Mouse (Mus musculus) B cell, adult 2 months (primary cell): ENCODE measurements around the gene Ppia.
"Not testable (repeated sequence)": the region's sequence is repeated elsewhere in the genome, so short reads cannot be mapped to it uniquely, and the experiment has no call there.

Experiments used
- DNase-seq, 2 experiments: peaks; one replicate each; pipeline ENCODE4 v3.0.0; 2022

The Ppia gene

DNA sequence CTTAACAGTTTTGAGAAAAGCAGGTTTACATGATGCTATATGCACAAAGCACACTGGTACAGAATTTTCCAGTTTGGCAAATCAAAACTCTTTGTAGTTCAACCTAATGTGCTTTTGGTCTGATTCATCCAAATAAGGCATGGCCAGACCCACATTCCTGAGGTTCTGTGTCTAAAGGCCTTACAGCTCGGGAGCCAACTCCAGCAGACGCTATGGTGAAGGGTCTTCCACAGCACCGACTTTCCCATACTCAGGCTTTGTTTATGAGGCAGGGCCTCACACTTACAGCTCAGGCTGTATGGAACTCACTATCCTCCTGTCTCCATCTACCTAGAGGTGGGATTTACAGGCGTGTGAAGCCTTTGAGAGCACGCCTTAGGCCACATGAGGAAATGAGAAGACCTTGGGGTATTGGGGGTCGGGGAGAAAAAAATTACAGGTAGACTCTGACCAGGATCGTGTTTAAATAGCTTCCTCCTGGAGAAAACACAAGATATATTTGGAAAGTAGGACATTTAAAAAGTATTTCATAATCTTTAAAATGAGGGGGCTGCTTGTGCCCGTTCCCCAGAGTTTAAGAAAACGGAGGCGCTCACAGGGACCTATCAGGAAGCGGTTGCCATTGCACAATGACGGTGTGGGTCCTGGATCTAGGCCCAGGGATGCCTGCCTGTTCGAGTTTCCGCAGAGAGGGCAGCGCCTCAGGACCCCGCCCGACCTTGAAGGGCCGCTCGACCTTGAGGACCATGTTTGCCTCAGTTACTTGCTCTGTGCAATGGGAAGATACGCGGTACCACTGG lies at the start of gene Ppia:
Gene Ppia, plus strand, starts transcription at position 693 of the 800 bp plus-strand sequence.
- peak; percentile 20 to 24 for DNase-seq

DNA sequence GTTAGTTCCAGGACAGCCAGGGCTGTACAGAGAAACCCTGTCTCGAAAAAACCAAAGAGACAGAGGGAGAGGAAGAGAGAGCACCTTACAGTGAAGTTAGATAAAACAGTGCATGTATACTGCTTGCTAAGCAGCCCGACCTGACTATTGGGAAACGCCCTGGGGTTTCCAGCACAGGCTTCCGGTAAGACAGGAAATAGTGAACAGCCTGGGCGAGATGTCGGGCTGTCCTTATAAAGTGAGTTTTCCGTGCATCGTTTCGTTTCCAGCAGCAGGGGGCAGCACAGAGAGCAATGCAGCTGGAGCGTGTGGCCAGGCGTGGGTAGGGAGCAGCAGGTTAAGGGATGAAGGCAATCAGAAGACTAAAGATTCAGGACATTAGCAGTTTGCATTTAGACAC lies 49.4 kb upstream of the Ppia start:
- peak; percentile 81 to 84 for DNase-seq

GRCm38 (mm10) chr11:6366434-6366833 lies 48.8 kb upstream of the Ppia start:
- no peak for DNase-seq

- no peak for DNase-seq
Observed at GRCm38 (mm10) chr11:6367156-6367555, 48.1 kb upstream of the Ppia start.

DNA sequence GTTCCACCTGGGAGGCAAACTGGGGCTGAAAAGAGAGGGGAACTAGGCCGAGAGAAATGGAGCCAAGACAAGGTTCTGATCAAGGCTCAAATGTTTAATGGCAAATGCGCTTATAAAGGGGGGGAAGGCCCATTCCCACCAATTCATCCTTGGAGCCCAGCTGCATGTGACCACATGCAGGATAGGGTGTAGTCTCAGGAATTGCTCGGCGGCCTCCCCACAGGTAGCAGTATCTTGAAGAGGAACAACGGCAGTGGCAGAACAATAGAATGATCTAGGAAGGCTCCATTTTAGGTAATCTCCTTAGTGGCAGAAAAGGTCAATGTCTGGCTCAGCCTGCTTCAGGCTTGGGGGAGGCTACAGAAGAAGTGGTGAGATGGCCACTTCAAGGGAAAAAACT lies 47.3 kb upstream of the Ppia start:
- DNase-seq = not testable (repeated sequence)

GRCm38 (mm10) chr11:6371376-6372155 lies 43.7 kb upstream of the Ppia start:
- no peak for DNase-seq

DNA sequence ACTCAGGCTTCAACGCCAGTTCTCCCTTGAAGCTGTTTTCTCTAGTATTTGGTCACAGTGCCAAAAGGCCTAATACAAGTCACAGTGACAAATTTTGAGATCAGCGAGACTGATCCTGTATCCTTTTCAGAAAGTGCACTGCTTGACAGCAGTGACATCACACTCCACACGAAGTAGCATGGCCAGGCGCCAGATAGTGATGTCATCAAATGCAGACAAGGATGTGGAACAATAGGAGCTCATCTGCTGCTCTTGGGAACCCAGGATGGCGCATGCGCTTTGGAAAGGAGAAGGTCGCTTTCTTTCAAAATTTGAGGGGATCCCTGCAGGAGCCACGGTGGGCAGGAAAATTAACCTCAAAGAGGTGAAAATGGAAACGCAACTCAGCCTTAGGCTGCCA lies 42.5 kb upstream of the Ppia start:
- DNase-seq = no peak

GRCm38 (mm10) chr11:6380916-6381315 lies 34.3 kb upstream of the Ppia start:
- DNase-seq = no peak

GRCm38 (mm10) chr11:6388126-6388725 lies 27.0 kb upstream of the Ppia start:
- no peak for DNase-seq

GRCm38 (mm10) chr11:6388726-6389413 lies 26.4 kb upstream of the Ppia start, which contains the start of gene Zmiz2:
Zmiz2 (plus strand) TSS chr11:6389074.
- peak; percentile 96 to 97 for DNase-seq

DNA sequence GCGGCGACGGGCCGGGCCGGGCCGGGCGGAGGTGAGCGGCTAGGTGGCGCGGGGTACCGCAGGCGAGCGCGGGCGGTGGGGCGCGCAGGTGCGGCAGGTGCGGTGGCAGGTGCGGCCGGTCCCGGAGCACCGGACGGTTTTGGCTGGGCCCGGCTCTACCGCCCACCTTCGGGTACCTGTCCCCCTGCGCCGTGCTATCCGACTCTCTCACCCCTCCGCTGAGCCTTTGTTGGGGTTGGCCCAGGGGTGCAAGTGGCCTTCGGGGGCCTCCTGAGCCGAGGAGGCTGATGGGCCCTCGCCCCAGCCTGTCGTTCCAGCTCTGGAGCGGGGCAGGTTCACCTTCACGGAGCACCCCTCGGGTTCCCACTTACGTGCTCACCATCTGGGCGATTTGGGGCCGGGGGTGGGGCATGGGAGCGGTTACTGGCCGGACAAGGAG lies 25.7 kb upstream of the Ppia start:
- peak in 1 of 2 experiments; percentile 47 for DNase-seq

DNA sequence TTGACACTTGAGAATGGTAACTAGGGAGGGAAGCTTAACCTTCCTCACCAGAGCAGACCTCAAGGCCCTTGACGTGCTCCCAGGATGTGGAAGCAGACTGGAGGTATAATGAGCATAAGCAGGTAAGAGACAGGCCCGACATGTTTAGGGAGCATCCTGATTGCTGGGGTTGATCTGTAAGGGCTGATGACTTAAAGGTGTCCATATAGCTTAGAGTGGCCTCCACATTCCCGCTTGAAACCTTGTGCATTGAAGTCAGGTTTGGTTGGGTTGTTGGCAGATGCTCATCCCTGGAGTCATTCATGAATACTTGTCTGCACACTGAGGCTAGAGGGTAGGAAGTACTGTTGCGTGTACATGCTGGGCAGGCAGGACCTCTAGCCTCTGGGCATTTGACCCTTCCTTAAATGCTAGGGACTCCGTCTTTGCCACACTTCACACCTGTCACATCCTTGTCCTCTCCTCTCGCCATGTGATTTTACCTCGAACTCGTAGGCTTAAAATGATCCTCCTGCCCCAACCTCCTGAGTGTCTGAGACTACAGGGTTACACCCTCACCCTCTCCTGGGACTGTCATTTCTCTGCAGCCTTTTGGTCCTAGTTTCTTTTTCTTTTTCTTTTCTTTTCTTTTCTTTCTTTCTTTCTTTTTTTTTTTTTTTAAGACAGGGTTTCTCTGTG lies 24.7 kb upstream of the Ppia start:
- no peak for DNase-seq

GRCm38 (mm10) chr11:6391516-6392276 lies 23.5 kb upstream of the Ppia start:
- DNase-seq = peak; percentile 82 to 86

DNA sequence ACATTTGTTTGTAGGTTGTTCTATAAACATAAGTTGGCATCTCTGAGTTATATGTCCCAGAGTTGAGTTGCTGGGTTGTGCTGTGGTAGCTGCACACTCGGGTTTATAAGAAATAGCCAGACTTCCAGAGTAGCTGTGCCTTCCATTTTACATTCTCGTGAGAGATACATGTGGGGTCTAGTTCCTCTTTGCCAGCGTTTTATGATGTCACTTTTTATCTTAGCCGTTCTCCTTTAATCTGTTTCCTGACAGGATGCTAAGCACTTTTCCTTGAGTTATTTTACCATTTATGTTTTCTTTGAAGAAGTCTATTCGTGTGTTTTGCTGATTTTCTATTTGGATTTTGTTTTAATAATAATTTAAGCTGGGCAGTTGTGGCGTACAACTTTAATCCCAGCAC lies 22.4 kb upstream of the Ppia start:
- DNase-seq = no peak

DNA sequence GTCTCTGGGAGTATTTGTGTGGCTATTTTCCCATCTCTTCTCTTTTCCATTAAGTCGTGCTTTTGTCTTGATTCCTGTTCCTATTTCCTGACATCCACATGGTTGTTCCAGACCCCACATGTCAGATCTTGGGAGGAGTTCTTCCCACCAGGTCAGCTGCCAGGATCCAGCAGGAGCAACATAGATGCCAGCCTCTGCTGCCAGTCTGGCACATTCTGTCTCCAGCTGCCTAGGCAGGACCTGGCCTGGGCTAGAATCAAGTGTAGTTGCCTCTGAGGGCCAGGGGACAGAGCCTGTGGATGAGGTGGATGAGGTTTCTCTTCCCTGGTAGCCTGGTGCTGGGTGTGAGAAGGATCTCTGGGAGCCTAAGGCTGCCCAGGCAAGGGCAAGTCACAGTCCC lies 21.4 kb upstream of the Ppia start:
- no peak for DNase-seq

GRCm38 (mm10) chr11:6395565-6395964 lies 19.7 kb upstream of the Ppia start:
- no peak for DNase-seq

DNA sequence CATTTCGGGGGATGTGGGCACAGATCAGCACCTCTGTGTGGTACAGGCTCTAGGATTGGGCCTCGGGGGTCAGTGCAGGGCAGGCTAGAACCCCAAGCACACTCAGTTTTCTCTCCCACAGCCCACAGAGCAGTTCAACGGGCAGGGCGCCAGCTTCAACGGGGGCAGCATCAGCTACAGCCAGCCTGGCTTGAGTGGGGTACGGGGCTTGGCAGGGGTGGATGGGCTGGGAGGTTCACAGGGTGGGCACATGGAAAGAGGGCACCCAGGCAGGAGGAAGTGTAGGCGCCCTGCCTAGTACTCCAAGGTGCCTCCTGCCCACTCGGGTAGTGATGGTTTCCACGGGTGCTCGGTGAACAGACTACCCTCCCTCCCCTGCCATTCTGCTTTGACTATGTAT lies 17.1 kb upstream of the Ppia start:
- DNase-seq = no peak

DNA sequence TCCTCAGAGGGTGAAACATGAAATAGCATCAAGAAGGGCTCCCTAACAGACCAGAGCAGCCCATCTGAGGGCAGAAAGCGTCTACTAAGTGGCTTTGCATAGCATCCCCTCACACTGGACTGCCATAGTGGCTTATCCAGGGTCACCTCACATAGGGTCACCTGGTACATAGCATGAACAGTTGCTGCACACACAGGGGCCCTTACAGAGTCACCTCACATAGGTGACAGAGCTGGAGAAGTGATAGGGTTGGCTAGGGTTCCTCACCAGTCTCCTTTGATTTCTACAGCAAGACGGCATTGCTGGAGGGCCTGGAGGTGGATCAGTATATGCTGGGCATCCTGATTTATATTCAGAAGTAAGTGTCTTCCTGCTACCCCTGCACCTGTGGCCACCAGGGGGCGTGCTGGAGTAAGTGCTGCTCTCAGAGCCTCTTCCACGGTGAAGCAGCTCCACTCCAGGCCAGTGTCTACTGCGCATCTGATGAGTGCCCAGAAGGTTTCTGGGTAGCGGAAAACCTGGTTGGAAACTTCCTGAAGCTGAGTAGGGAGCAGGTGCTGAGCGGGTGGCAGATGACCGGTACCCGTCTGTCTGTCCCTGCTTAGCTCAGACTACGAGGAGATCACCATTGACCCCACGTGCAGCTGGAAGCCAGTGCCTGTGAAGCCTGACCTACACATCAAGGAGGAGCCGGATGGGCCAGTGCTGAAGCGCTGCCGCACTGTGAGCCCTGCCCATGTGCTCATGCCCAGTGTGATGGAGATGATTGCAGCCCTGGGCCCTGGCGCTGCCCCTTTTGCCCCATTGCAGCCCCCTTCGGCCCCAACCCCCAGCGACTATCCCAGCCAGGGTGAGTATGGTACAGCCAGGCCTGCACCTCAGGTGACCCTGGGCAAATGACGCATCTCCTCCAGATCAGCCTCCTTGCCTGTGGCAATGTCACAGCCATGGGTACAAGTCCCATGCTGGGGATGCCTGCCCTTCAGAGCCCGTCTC lies 12.4 kb upstream of the Ppia start:
- DNase-seq = peak; percentile 94

- DNase-seq = no peak
Observed at GRCm38 (mm10) chr11:6403830-6404405, 11.3 kb upstream of the Ppia start.
